Mouse (Mus musculus) limb, embryonic 10.5 days (tissue): ENCODE results near the gene Rnf183. TPM values are rescaled to one million over a fixed set of nuclear protein-coding genes. Genes with fewer than 3 reads are reported as not detected.
"Not testable (repeated sequence)": the region's sequence is repeated elsewhere in the genome, so short reads cannot be mapped to it uniquely, and the experiment has no call there.

Experiments
- DNase-seq: peaks from one replicate; pipeline ENCODE4 v3.0.0-alpha.2; 2017; ENCODE audit warnings: low spot score
- H3K27ac ChIP-seq: fragments of 300-500 bp; sonication (generic); 2 replicates; pipeline ENCODE4 v1.5.1; 2016; ENCODE audit warnings: mild to moderate bottlenecking
- H3K27me3 ChIP-seq: fragments of 300-500 bp; sonication (generic); 2 replicates; pipeline ENCODE4 v1.6.1; 2016; ENCODE audit warnings: low read depth, mild to moderate bottlenecking; ENCODE audit not compliant: poor library complexity, severe bottlenecking
- H3K36me3 ChIP-seq: fragments of 300-500 bp; sonication (generic); 2 replicates; pipeline ENCODE4 v1.6.1; 2016; ENCODE audit warnings: mild to moderate bottlenecking, moderate library complexity
- H3K4me1 ChIP-seq: fragments of 300-500 bp; sonication (generic); 2 replicates; pipeline ENCODE4 v1.6.1; 2016
- H3K4me3 ChIP-seq: fragments of 300-500 bp; sonication (generic); 2 replicates; pipeline ENCODE4 v1.5.1; 2016; ENCODE audit warnings: mild to moderate bottlenecking, moderate library complexity
- H3K9me3 ChIP-seq: fragments of 300-500 bp; sonication (generic); replicated peaks from 2 replicates; pipeline ENCODE4 v1.6.1; 2016; ENCODE audit warnings: mild to moderate bottlenecking
- WGBS: fragments of 180-500 bp; shearing (Covaris S2); methylation state at CpG from one replicate; pipeline ENCODE4 v1.1.7; 2016; 5-methylcytosine and 5-hydroxymethylcytosine counted together
- polyA plus RNA-seq: library from polyadenylated mRNA; unstranded; fragments of >200 nt; fragmentation: Nextera tagmentation; extraction: Ambion mirVana; gene quantifications from 2 replicates; pipeline ENCODE4 v1.2.1, GENCODE M21; 2016

Gene Rnf183
- not detected in 2 replicates for polyA plus RNA-seq

GRCm38 (mm10) chr4:62435081-62435480, at the start of gene Rnf183:
Gene Rnf183, minus strand, starts transcription at chr4:62435252.
- no peaks in the 10 kb centered on the region for H3K27me3 ChIP-seq
- H3K4me3 ChIP-seq, result no peak within 1 kb of the TSS
- no peak for DNase-seq
- H3K9me3 ChIP-seq, result no peaks in the 10 kb centered on the region
- no peak within 1 kb of the TSS for H3K27ac ChIP-seq
- 89% methylated on average over 6 of the region's 6 CpGs for WGBS
- H3K36me3 ChIP-seq, result no peaks in the 10 kb centered on the region
- no peaks in the 10 kb centered on the region for H3K4me1 ChIP-seq

- Histone ChIP-seq H3K9me3 (no peaks in the 10 kb centered on the region), H3K4me3 (no peak overlapping the region), H3K4me1 (peaks cover 13% of the 10 kb centered on the region), H3K27ac (no peak overlapping the region), H3K27me3 (peaks cover 54% of the 10 kb centered on the region), H3K36me3 (no peaks in the 10 kb centered on the region)
- 52% methylated on average over 10 of the region's 10 CpGs for WGBS
- DNase-seq, result peak; percentile 33
These were observed 45.9 kb upstream of the Rnf183 start for GRCm38 (mm10) chr4:62480709-62481605.

- Histone ChIP-seq H3K36me3 (no peaks in the 10 kb centered on the region), H3K4me1 (peaks cover 13% of the 10 kb centered on the region), H3K27ac (no peak within 1 kb of the TSS), H3K9me3 (no peaks in the 10 kb centered on the region), H3K4me3 (peak within 1 kb of the TSS; percentile 55), H3K27me3 (peaks cover 54% of the 10 kb centered on the region)
- peak; percentile 58 for DNase-seq
- WGBS, result 3% methylated on average over 71 of the region's 71 CpGs
These were observed 45.1 kb upstream of the Rnf183 start, which contains the start of gene Bspry for GRCm38 (mm10) chr4:62479937-62480708. Gene Bspry, plus strand, starts transcription at chr4:62480053.

GRCm38 (mm10) chr4:62479593-62479936, 44.5 kb upstream of the Rnf183 start:
- not testable (repeated sequence) for DNase-seq, H3K36me3 ChIP-seq, H3K27ac ChIP-seq, H3K9me3 ChIP-seq
- WGBS, result 13% methylated on average over 11 of the region's 11 CpGs
- peaks cover 13% of the 10 kb centered on the region for H3K4me1 ChIP-seq
- peaks cover 54% of the 10 kb centered on the region for H3K27me3 ChIP-seq
- peak overlapping the region; percentile 55 for H3K4me3 ChIP-seq

GRCm38 (mm10) chr4:62477542-62478244, 42.6 kb upstream of the Rnf183 start:
- Histone ChIP-seq H3K36me3 (no peaks in the 10 kb centered on the region), H3K27ac (no peak overlapping the region), H3K4me1 (peaks cover 13% of the 10 kb centered on the region), H3K9me3 (no peaks in the 10 kb centered on the region), H3K27me3 (peaks cover 46% of the 10 kb centered on the region), H3K4me3 (no peak overlapping the region)
- no peak for DNase-seq
- WGBS, result 88% methylated on average over 6 of the region's 6 CpGs

GRCm38 (mm10) chr4:62475793-62476192, 40.7 kb upstream of the Rnf183 start:
- Histone ChIP-seq H3K27ac (no peak overlapping the region), H3K36me3 (no peaks in the 10 kb centered on the region), H3K4me3 (no peak overlapping the region), H3K9me3 (no peaks in the 10 kb centered on the region), H3K27me3 (peaks cover 28% of the 10 kb centered on the region), H3K4me1 (peaks cover 14% of the 10 kb centered on the region)
- WGBS, result 92% methylated on average over 6 of the region's 6 CpGs
- DNase-seq, result no peak

GRCm38 (mm10) chr4:62475131-62475530, 40.1 kb upstream of the Rnf183 start:
- H3K27me3 ChIP-seq, result peaks cover 21% of the 10 kb centered on the region
- peaks cover 13% of the 10 kb centered on the region for H3K4me1 ChIP-seq
- 91% methylated on average over 2 of the region's 2 CpGs for WGBS

GRCm38 (mm10) chr4:62472071-62472470, 37.0 kb upstream of the Rnf183 start:
- WGBS, result 93% methylated on average over 2 of the region's 2 CpGs
- no peak for DNase-seq
- Histone ChIP-seq H3K9me3 (no peaks in the 10 kb centered on the region), H3K36me3 (0 out of 2 replicates have a peak, but pooled peaks cover 3% of the 10 kb centered on the region), H3K4me1 (peaks cover 9% of the 10 kb centered on the region), H3K27ac (no peak overlapping the region), H3K27me3 (no peaks in the 10 kb centered on the region), H3K4me3 (no peak overlapping the region)

More at GRCm38 (mm10) chr4:62475131-62475530, 40.1 kb upstream of the Rnf183 start:
- Histone ChIP-seq H3K9me3 (no peaks in the 10 kb centered on the region), H3K4me3 (no peak overlapping the region), H3K36me3 (no peaks in the 10 kb centered on the region), H3K27ac (no peak overlapping the region)
- no peak for DNase-seq

- under 1% methylated on average over 30 of the region's 30 CpGs for WGBS
- DNase-seq, result peak; percentile 91
- peak within 1 kb of the TSS; percentile 82 for H3K27ac ChIP-seq
- H3K27me3 ChIP-seq, result no peaks in the 10 kb centered on the region
- no peaks in the 10 kb centered on the region for H3K9me3 ChIP-seq
- 0 out of 2 replicates have a peak, but pooled peaks cover 3% of the 10 kb centered on the region for H3K36me3 ChIP-seq
- H3K4me3 ChIP-seq, result peak within 1 kb of the TSS; percentile 73
- H3K4me1 ChIP-seq, result peaks cover 9% of the 10 kb centered on the region
These were observed 35.6 kb upstream of the Rnf183 start, which contains the start of gene Wdr31 for GRCm38 (mm10) chr4:62470598-62471051. Gene Wdr31, minus strand, starts transcription at chr4:62470896.

GRCm38 (mm10) chr4:62468158-62468557, 33.1 kb upstream of the Rnf183 start:
- H3K27ac ChIP-seq, result no peak overlapping the region
- H3K9me3 ChIP-seq, result no peaks in the 10 kb centered on the region
- H3K27me3 ChIP-seq, result no peaks in the 10 kb centered on the region
- 98% methylated on average over 1 of the region's 1 CpGs for WGBS
- H3K4me3 ChIP-seq, result no peak overlapping the region
- H3K36me3 ChIP-seq, result 0 out of 2 replicates have a peak, but pooled peaks cover 3% of the 10 kb centered on the region
- no peak for DNase-seq
- peaks cover 9% of the 10 kb centered on the region for H3K4me1 ChIP-seq

GRCm38 (mm10) chr4:62463124-62463523, 28.1 kb upstream of the Rnf183 start:
- H3K27me3 ChIP-seq, result no peaks in the 10 kb centered on the region
- 93% methylated on average over 2 of the region's 2 CpGs for WGBS
- H3K27ac ChIP-seq, result no peak overlapping the region
- DNase-seq, result no peak
- H3K9me3 ChIP-seq, result no peaks in the 10 kb centered on the region
- H3K36me3 ChIP-seq, result peaks cover 22% of the 10 kb centered on the region; the same call in 1 of the 2 replicates
- no peaks in the 10 kb centered on the region for H3K4me1 ChIP-seq
- no peak overlapping the region for H3K4me3 ChIP-seq

- Histone ChIP-seq H3K27ac (no peak overlapping the region), H3K27me3 (no peaks in the 10 kb centered on the region), H3K36me3 (peaks cover 22% of the 10 kb centered on the region; the same call in 1 of the 2 replicates), H3K4me3 (no peak overlapping the region), H3K4me1 (no peaks in the 10 kb centered on the region), H3K9me3 (no peaks in the 10 kb centered on the region)
- no peak for DNase-seq
- 93% methylated on average over 8 of the region's 8 CpGs for WGBS
These were observed 25.3 kb upstream of the Rnf183 start for GRCm38 (mm10) chr4:62460348-62460747.
